Mouse (Mus musculus): ENCODE data around the gene Celf2. TPM values are rescaled to one million over a fixed set of nuclear protein-coding genes. Genes with fewer than 3 reads are reported as not detected.

The Celf2 gene
- polyA plus RNA-seq, 1 experiment from 2014 or later: 52.0 TPM

- no peak for ATAC-seq
- Histone ChIP-seq H3K27ac (no peak overlapping the region), H3K9me3 (no peaks in the 10 kb centered on the region), H3K9ac (no peak overlapping the region), H3K27me3 (replicated peaks) (no peaks in the 10 kb centered on the region), H3K4me2 (replicated peaks) (no peak overlapping the region), H3K4me1 (replicated peaks) (no peaks in the 10 kb centered on the region), H3K36me3 (no peaks in the 10 kb centered on the region), H3K4me3 (replicated peaks) (no peak overlapping the region)
- 48% methylated on average over 11 of the region's 11 CpGs for WGBS
Measured at GRCm38 (mm10) chr2:6540092-6540491, 969.3 kb downstream of the Celf2 start.

GRCm38 (mm10) chr2:6538500-6538899 is 970.9 kb downstream of the Celf2 start:
- H3K4me2 ChIP-seq (replicated peaks): no peak overlapping the region
- no peaks in the 10 kb centered on the region for H3K9me3 ChIP-seq
- no peak for ATAC-seq
- H3K27ac ChIP-seq: no peak overlapping the region
- no peak overlapping the region for H3K9ac ChIP-seq
- no peaks in the 10 kb centered on the region for H3K27me3 ChIP-seq (replicated peaks)
- H3K4me1 ChIP-seq (replicated peaks): no peaks in the 10 kb centered on the region
- no peaks in the 10 kb centered on the region for H3K36me3 ChIP-seq
- H3K4me3 ChIP-seq (replicated peaks): no peak overlapping the region
- 71% methylated on average over 2 of the region's 2 CpGs for WGBS

- H3K4me2 ChIP-seq (replicated peaks): no peak overlapping the region
- H3K27ac ChIP-seq: no peak overlapping the region
- H3K9ac ChIP-seq: no peak overlapping the region
- H3K36me3 ChIP-seq: no peaks in the 10 kb centered on the region
- H3K4me3 ChIP-seq (replicated peaks): no peak overlapping the region
- H3K27me3 ChIP-seq (replicated peaks): no peaks in the 10 kb centered on the region
- H3K4me1 ChIP-seq (replicated peaks): no peaks in the 10 kb centered on the region
- ATAC-seq: no peak
- no peaks in the 10 kb centered on the region for H3K9me3 ChIP-seq
Measured at GRCm38 (mm10) chr2:6538031-6538430, 971.3 kb downstream of the Celf2 start.

- H3K4me2 ChIP-seq (replicated peaks): no peak overlapping the region
- 75% methylated on average over 3 of the region's 3 CpGs for WGBS
- ATAC-seq: no peak
Measured at GRCm38 (mm10) chr2:6537326-6537725, 972.0 kb downstream of the Celf2 start.

GRCm38 (mm10) chr2:6536372-6536771 is 973.0 kb downstream of the Celf2 start:
- no peak overlapping the region for H3K9ac ChIP-seq
- no peak overlapping the region for H3K4me3 ChIP-seq (replicated peaks)
- no peak overlapping the region for H3K27ac ChIP-seq
- 81% methylated on average over 2 of the region's 2 CpGs for WGBS
- H3K27me3 ChIP-seq (replicated peaks): no peaks in the 10 kb centered on the region
- no peaks in the 10 kb centered on the region for H3K36me3 ChIP-seq
- no peaks in the 10 kb centered on the region for H3K9me3 ChIP-seq
- H3K4me2 ChIP-seq (replicated peaks): no peak overlapping the region
- no peaks in the 10 kb centered on the region for H3K4me1 ChIP-seq (replicated peaks)
- no peak for ATAC-seq

More at GRCm38 (mm10) chr2:6537326-6537725, 972.0 kb downstream of the Celf2 start:
- no peaks in the 10 kb centered on the region for H3K27me3 ChIP-seq (replicated peaks)
- no peak overlapping the region for H3K27ac ChIP-seq
- no peak overlapping the region for H3K9ac ChIP-seq
- no peaks in the 10 kb centered on the region for H3K9me3 ChIP-seq
- no peaks in the 10 kb centered on the region for H3K36me3 ChIP-seq
- no peaks in the 10 kb centered on the region for H3K4me1 ChIP-seq (replicated peaks)
- H3K4me3 ChIP-seq (replicated peaks): no peak overlapping the region

- Histone ChIP-seq H3K4me3 (replicated peaks) (no peak overlapping the region), H3K36me3 (no peaks in the 10 kb centered on the region), H3K27ac (no peak overlapping the region), H3K9ac (no peak overlapping the region), H3K4me2 (replicated peaks) (no peak overlapping the region), H3K9me3 (no peaks in the 10 kb centered on the region), H3K4me1 (replicated peaks) (no peaks in the 10 kb centered on the region), H3K27me3 (replicated peaks) (no peaks in the 10 kb centered on the region)
- no peak for ATAC-seq
- WGBS: 79% methylated on average over 4 of the region's 4 CpGs
Measured at GRCm38 (mm10) chr2:6532341-6532740, 977.0 kb downstream of the Celf2 start.

- no peaks in the 10 kb centered on the region for H3K4me1 ChIP-seq (replicated peaks)
- ATAC-seq: no peak
Measured at GRCm38 (mm10) chr2:6528076-6528475, 981.3 kb downstream of the Celf2 start.

GRCm38 (mm10) chr2:6526825-6527224 is 982.5 kb downstream of the Celf2 start:
- no peak overlapping the region for H3K27ac ChIP-seq
- no peak for ATAC-seq
- H3K4me3 ChIP-seq (replicated peaks): no peak overlapping the region
- H3K9ac ChIP-seq: no peak overlapping the region
- H3K9me3 ChIP-seq: no peaks in the 10 kb centered on the region
- H3K27me3 ChIP-seq (replicated peaks): no peaks in the 10 kb centered on the region
- no peaks in the 10 kb centered on the region for H3K36me3 ChIP-seq
- WGBS: 65% methylated on average over 11 of the region's 11 CpGs
- no peaks in the 10 kb centered on the region for H3K4me1 ChIP-seq (replicated peaks)
- H3K4me2 ChIP-seq (replicated peaks): no peak overlapping the region

More at GRCm38 (mm10) chr2:6528076-6528475, 981.3 kb downstream of the Celf2 start:
- Histone ChIP-seq H3K27me3 (replicated peaks) (no peaks in the 10 kb centered on the region), H3K27ac (no peak overlapping the region), H3K4me3 (replicated peaks) (no peak overlapping the region), H3K9ac (no peak overlapping the region), H3K9me3 (no peaks in the 10 kb centered on the region), H3K4me2 (replicated peaks) (no peak overlapping the region), H3K36me3 (no peaks in the 10 kb centered on the region)
- WGBS: 89% methylated on average over 2 of the region's 2 CpGs

GRCm38 (mm10) chr2:6526311-6526710 is 983.1 kb downstream of the Celf2 start:
- no peak overlapping the region for H3K9ac ChIP-seq
- H3K27ac ChIP-seq: no peak overlapping the region
- H3K4me2 ChIP-seq (replicated peaks): no peak overlapping the region
- H3K9me3 ChIP-seq: no peaks in the 10 kb centered on the region
- H3K36me3 ChIP-seq: no peaks in the 10 kb centered on the region
- ATAC-seq: no peak
- H3K27me3 ChIP-seq (replicated peaks): no peaks in the 10 kb centered on the region
- 40% methylated on average over 4 of the region's 4 CpGs for WGBS
- H3K4me3 ChIP-seq (replicated peaks): no peak overlapping the region
- H3K4me1 ChIP-seq (replicated peaks): no peaks in the 10 kb centered on the region

- Histone ChIP-seq H3K4me2 (replicated peaks) (no peak overlapping the region), H3K27ac (no peak overlapping the region), H3K9me3 (no peaks in the 10 kb centered on the region), H3K9ac (no peak overlapping the region), H3K27me3 (replicated peaks) (no peaks in the 10 kb centered on the region), H3K36me3 (no peaks in the 10 kb centered on the region), H3K4me1 (replicated peaks) (no peaks in the 10 kb centered on the region), H3K4me3 (replicated peaks) (no peak overlapping the region)
- 95% methylated on average over 10 of the region's 10 CpGs for WGBS
- no peak for ATAC-seq
Measured at GRCm38 (mm10) chr2:6523924-6524300, 985.5 kb downstream of the Celf2 start.

GRCm38 (mm10) chr2:6523261-6523923 is 986.0 kb downstream of the Celf2 start:
- no peaks in the 10 kb centered on the region for H3K9me3 ChIP-seq
- no peak overlapping the region for H3K4me2 ChIP-seq (replicated peaks)
- no peak overlapping the region for H3K4me3 ChIP-seq (replicated peaks)
- 75% methylated on average over 16 of the region's 16 CpGs for WGBS
- H3K9ac ChIP-seq: no peak overlapping the region
- ATAC-seq: no peak
- H3K4me1 ChIP-seq (replicated peaks): no peaks in the 10 kb centered on the region
- H3K36me3 ChIP-seq: no peaks in the 10 kb centered on the region
- no peaks in the 10 kb centered on the region for H3K27me3 ChIP-seq (replicated peaks)
- no peak overlapping the region for H3K27ac ChIP-seq

GRCm38 (mm10) chr2:6522411-6522810 is 987.0 kb downstream of the Celf2 start:
- WGBS: 86% methylated on average over 4 of the region's 4 CpGs
- no peak overlapping the region for H3K9ac ChIP-seq
- no peaks in the 10 kb centered on the region for H3K27me3 ChIP-seq (replicated peaks)
- H3K4me3 ChIP-seq (replicated peaks): no peak overlapping the region
- H3K36me3 ChIP-seq: no peaks in the 10 kb centered on the region
- no peak overlapping the region for H3K4me2 ChIP-seq (replicated peaks)
- no peak for ATAC-seq
- no peak overlapping the region for H3K27ac ChIP-seq
- H3K9me3 ChIP-seq: no peaks in the 10 kb centered on the region
- no peaks in the 10 kb centered on the region for H3K4me1 ChIP-seq (replicated peaks)

- H3K9me3 ChIP-seq: no peaks in the 10 kb centered on the region
- WGBS: 75% methylated on average over 7 of the region's 7 CpGs
- no peak overlapping the region for H3K4me2 ChIP-seq (replicated peaks)
- no peak overlapping the region for H3K9ac ChIP-seq
- H3K4me3 ChIP-seq (replicated peaks): no peak overlapping the region
- H3K36me3 ChIP-seq: no peaks in the 10 kb centered on the region
- H3K27ac ChIP-seq: no peak overlapping the region
- H3K27me3 ChIP-seq (replicated peaks): no peaks in the 10 kb centered on the region
- no peaks in the 10 kb centered on the region for H3K4me1 ChIP-seq (replicated peaks)
- ATAC-seq: no peak
Measured at GRCm38 (mm10) chr2:6513176-6513575, 996.2 kb downstream of the Celf2 start.

Measured in intestine, embryonic 15.5 days (tissue).